Mouse (Mus musculus) brain, embryonic 14.5 days (tissue): ENCODE measurements at regions not wholly inside any gene's neighbourhood (a gene's known extent, or its start where the extent isn't known, plus 50 kb on each side); places are given as distances from the start of the nearest gene placed in this dataset.

Experiments used
- CTCF ChIP-seq: fragments of 200-500 bp; IDR thresholded peaks from 2 replicates; pipeline ENCODE4 v1.5.1; 2012; ENCODE audit warnings: inconsistent platforms, mild to moderate bottlenecking, moderate library complexity, borderline replicate concordance; ENCODE audit not compliant: insufficient read depth, insufficient read length; ENCODE audit errors: extremely low read depth
- POLR2A ChIP-seq: fragments of 200-500 bp; IDR thresholded peaks from 2 replicates; pipeline ENCODE4 v1.6.1; 2012; ENCODE audit warnings: mild to moderate bottlenecking, inconsistent platforms, borderline replicate concordance; ENCODE audit not compliant: poor library complexity, insufficient read depth, insufficient read length, severe bottlenecking; ENCODE audit errors: extremely low read depth

DNA sequence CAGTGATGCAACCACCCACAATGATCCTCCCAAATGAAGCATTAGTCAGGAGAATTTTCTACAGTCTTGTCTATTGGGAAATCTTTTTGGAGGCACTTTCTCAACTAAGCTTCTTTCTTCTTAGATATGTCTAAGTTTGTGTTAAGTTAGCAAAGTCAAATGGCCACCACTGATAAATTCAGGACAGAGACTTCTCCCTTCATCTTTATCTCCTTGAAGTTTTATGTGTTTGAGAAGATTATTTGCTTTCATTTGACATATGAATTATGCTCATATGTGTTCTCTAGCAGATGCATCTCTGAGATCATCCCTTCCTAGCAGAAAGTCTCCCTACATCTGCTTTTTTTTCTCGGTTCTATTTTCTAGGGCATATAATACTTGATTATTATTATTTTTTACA lies 51.4 kb upstream of the St8sia4 start:
- TF ChIP-seq CTCF (no peak), POLR2A (no peak)
